Mouse (Mus musculus) forebrain, embryonic 11.5 days (tissue): ENCODE data around the gene Extl2. TPM values are rescaled to one million over a fixed set of nuclear protein-coding genes. Genes with fewer than 3 reads are reported as not detected.
A peak's percentile ranks its signal among the peaks of the same experiment; 100 is the strongest.

Experiments used
- ATAC-seq: fragments of 200-750 bp; cut with Nextera tagmentation; replicated peaks from 2 replicates; pipeline ENCODE4 v1.8.0; 2017; ENCODE audit warnings: moderate TSS enrichment; ENCODE audit not compliant: low FRiP score
- DNase-seq: peaks from one replicate; pipeline ENCODE4 v3.0.0-alpha.2; 2017; ENCODE audit warnings: low spot score
- H3K27ac ChIP-seq: fragments of 300-500 bp; sonication (generic); 2 replicates; pipeline ENCODE4 v1.5.1; 2014; ENCODE audit warnings: low read depth, low read length
- H3K27me3 ChIP-seq: fragments of 300-500 bp; sonication (generic); 2 replicates; pipeline ENCODE4 v1.6.1; 2014; ENCODE audit warnings: mild to moderate bottlenecking, low read length, mixed read lengths; ENCODE audit not compliant: control insufficient read depth, insufficient read depth
- H3K36me3 ChIP-seq: fragments of 300-500 bp; sonication (generic); 2 replicates; pipeline ENCODE4 v1.6.1; 2014; ENCODE audit warnings: mild to moderate bottlenecking, low read length, moderate library complexity, mixed read lengths; ENCODE audit not compliant: control insufficient read depth, insufficient read depth
- H3K4me1 ChIP-seq: fragments of 300-500 bp; sonication (generic); replicated peaks from 2 replicates; pipeline ENCODE4 v1.6.1; 2014; ENCODE audit warnings: low read length, mixed read lengths; ENCODE audit not compliant: control insufficient read depth, insufficient read depth
- H3K4me2 ChIP-seq: fragments of 300-500 bp; sonication (generic); 2 replicates; pipeline ENCODE4 v1.6.1; 2014; ENCODE audit warnings: low read depth, mild to moderate bottlenecking, low read length, moderate library complexity, mixed read lengths; ENCODE audit not compliant: severe bottlenecking
- H3K4me3 ChIP-seq: fragments of 300-500 bp; sonication (generic); 2 replicates; pipeline ENCODE4 v1.5.1; 2014; ENCODE audit warnings: low read depth, low read length
- H3K9ac ChIP-seq: fragments of 300-500 bp; sonication (generic); 2 replicates; pipeline ENCODE4 v1.6.1; 2014; ENCODE audit warnings: low read length
- H3K9me3 ChIP-seq: fragments of 300-500 bp; sonication (generic); 2 replicates; pipeline ENCODE4 v1.6.1; 2016; ENCODE audit warnings: low read length, mixed read lengths; ENCODE audit not compliant: control insufficient read depth
- WGBS: fragments of 180-500 bp; shearing (Covaris S2); extraction: QIAGEN DNeasy Blood & Tissue Kit; methylation state at CpG from one replicate; pipeline ENCODE4 v1.1.7; 2014; 5-methylcytosine and 5-hydroxymethylcytosine counted together
- polyA plus RNA-seq: library from polyadenylated mRNA; unstranded; fragments of >200 nt; fragmentation: Nextera tagmentation; extraction: Ambion mirVana; gene quantifications from 2 replicates; pipeline ENCODE4 v1.2.1, GENCODE M21; 2014

The Extl2 gene
- polyA plus RNA-seq = 23.4 and 24.5 TPM in 2 replicates

- Histone ChIP-seq H3K9me3 (no peaks in the 10 kb centered on the region), H3K36me3 (no peaks in the 10 kb centered on the region), H3K4me2 (peak within 1 kb of the TSS; percentile 98), H3K9ac (peak within 1 kb of the TSS; percentile 87), H3K4me1 (peaks cover 5% of the 10 kb centered on the region; the same call in 1 of the 2 replicates), H3K27ac (peak within 1 kb of the TSS; percentile 76), H3K27me3 (no peaks in the 10 kb centered on the region), H3K4me3 (peak within 1 kb of the TSS; percentile 76)
- DNase-seq = peak; percentile 95
- under 1% methylated on average over 67 of the region's 67 CpGs for WGBS
- ATAC-seq = peak; percentile 95
Observed at GRCm38 (mm10) chr3:116006978-116007940, at the start of gene Extl2, which contains the start of gene Slc30a7. Gene Extl2 (plus strand): TSS chr3:116007462. Gene Slc30a7 (minus strand): TSS chr3:116007406.

GRCm38 (mm10) chr3:115961311-115962027 is 45.8 kb upstream of the Extl2 start:
- H3K9ac ChIP-seq = no peak overlapping the region
- ATAC-seq = no peak
- H3K9me3 ChIP-seq = no peaks in the 10 kb centered on the region
- H3K4me3 ChIP-seq = no peak overlapping the region
- no peak overlapping the region for H3K27ac ChIP-seq
- 0 out of 2 replicates have a peak, but pooled peaks cover 2% of the 10 kb centered on the region for H3K4me1 ChIP-seq
- no peaks in the 10 kb centered on the region for H3K27me3 ChIP-seq
- no peak for DNase-seq
- 60% methylated on average over 11 of the region's 11 CpGs for WGBS
- no peak overlapping the region for H3K4me2 ChIP-seq
- no peaks in the 10 kb centered on the region; the same call in 1 of the 2 replicates for H3K36me3 ChIP-seq

GRCm38 (mm10) chr3:115962028-115962415 is 45.2 kb upstream of the Extl2 start:
- no peak for DNase-seq
- ATAC-seq = no peak
- Histone ChIP-seq H3K4me2 (no peak overlapping the region), H3K36me3 (no peaks in the 10 kb centered on the region; the same call in 1 of the 2 replicates), H3K4me1 (0 out of 2 replicates have a peak, but pooled peaks cover 2% of the 10 kb centered on the region), H3K9ac (no peak overlapping the region), H3K9me3 (no peaks in the 10 kb centered on the region), H3K4me3 (no peak overlapping the region), H3K27ac (no peak overlapping the region), H3K27me3 (no peaks in the 10 kb centered on the region)
- 23% methylated on average over 4 of the region's 4 CpGs for WGBS

GRCm38 (mm10) chr3:115963597-115963996 is 43.7 kb upstream of the Extl2 start:
- DNase-seq (no peak), ATAC-seq (no peak)
- Histone ChIP-seq H3K4me3 (no peak overlapping the region), H3K36me3 (no peaks in the 10 kb centered on the region), H3K27ac (no peak overlapping the region), H3K27me3 (no peaks in the 10 kb centered on the region), H3K9ac (no peak overlapping the region), H3K4me1 (0 out of 2 replicates have a peak, but pooled peaks cover 2% of the 10 kb centered on the region), H3K4me2 (no peak overlapping the region), H3K9me3 (no peaks in the 10 kb centered on the region)
- 93% methylated on average over 1 of the region's 1 CpGs for WGBS

- ATAC-seq = no peak
- no peak for DNase-seq
- Histone ChIP-seq H3K4me1 (0 out of 2 replicates have a peak, but pooled peaks cover 2% of the 10 kb centered on the region), H3K9me3 (no peaks in the 10 kb centered on the region), H3K9ac (no peak overlapping the region), H3K27me3 (no peaks in the 10 kb centered on the region), H3K4me2 (no peak overlapping the region), H3K4me3 (no peak overlapping the region), H3K36me3 (no peaks in the 10 kb centered on the region), H3K27ac (no peak overlapping the region)
- WGBS = 77% methylated on average over 5 of the region's 5 CpGs
Observed at GRCm38 (mm10) chr3:115964071-115964470, 43.2 kb upstream of the Extl2 start.

- Histone ChIP-seq H3K36me3 (no peaks in the 10 kb centered on the region), H3K4me2 (no peak overlapping the region), H3K27ac (no peak overlapping the region), H3K4me3 (no peak overlapping the region), H3K9me3 (no peaks in the 10 kb centered on the region), H3K9ac (no peak overlapping the region), H3K4me1 (no peaks in the 10 kb centered on the region), H3K27me3 (no peaks in the 10 kb centered on the region)
- ATAC-seq (no peak), DNase-seq (no peak)
- 87% methylated on average over 10 of the region's 10 CpGs for WGBS
Observed at GRCm38 (mm10) chr3:115968745-115969530, 38.3 kb upstream of the Extl2 start.

- Histone ChIP-seq H3K4me3 (no peak overlapping the region), H3K9me3 (no peaks in the 10 kb centered on the region), H3K4me1 (no peaks in the 10 kb centered on the region), H3K4me2 (no peak overlapping the region), H3K9ac (no peak overlapping the region), H3K27ac (no peak overlapping the region), H3K27me3 (no peaks in the 10 kb centered on the region), H3K36me3 (no peaks in the 10 kb centered on the region; the same call in 1 of the 2 replicates)
- DNase-seq = no peak
- no peak for ATAC-seq
- WGBS = 93% methylated on average over 20 of the region's 20 CpGs
Observed at GRCm38 (mm10) chr3:115971045-115971785, 36.0 kb upstream of the Extl2 start.
